8 mouse cellular contexts compared by ENCODE assay signal in genomic region chrX:12128165-12129083, GRCm38 (mm10). TPM values are rescaled to one million over a fixed set of nuclear protein-coding genes. Genes with fewer than 3 reads are reported as not detected.
DNase-seq lines count a peak whose midpoint lies in the region; ATAC-seq and TF ChIP-seq lines count a peak whose summit lies in the region.

No protein-coding gene starts in this region.

- H3K27me3 ChIP-seq in G1E (ENCODE audit: insufficient read depth, low read length) (peaks cover 89% of the 10 kb centered on the region), myocyte (ENCODE audit: control insufficient read depth, insufficient read depth, insufficient read length) (no peaks in the 10 kb centered on the region)
- H3K27me3 ChIP-seq in hindbrain, embryonic 10.5 days (ENCODE audit: insufficient read depth, poor library complexity, severe bottlenecking), result peaks cover 100% of the 10 kb centered on the region
- peaks cover 90% of the 10 kb centered on the region for H3K27me3 ChIP-seq in liver, embryonic 11.5 days (replicated peaks; ENCODE audit: control insufficient read depth, insufficient read depth, low read length)

- DNase-seq in adrenal gland, adult 2 months, result peak; percentile 65
- no peak for DNase-seq in adrenal gland, adult 8-10 months
- DNase-seq in G1E (ENCODE audit: low spot score), result no peak
- DNase-seq in hindbrain, embryonic 10.5 days (ENCODE audit: low spot score), result peak; percentile 76
- DNase-seq in liver, embryonic 11.5 days (ENCODE audit: low spot score), result peak; percentile 62
- DNase-seq in yolk sac, embryonic 10.5 days (ENCODE audit: low spot score), result peak; percentile 63

- H3K27ac ChIP-seq in embryonic fibroblast, embryonic 13.5 days (ENCODE audit: insufficient read depth, low read length), result peak overlapping the region; percentile 54
- peak overlapping the region; percentile 97 for H3K27ac ChIP-seq in hindbrain, embryonic 10.5 days
- H3K27ac ChIP-seq in liver, embryonic 11.5 days (ENCODE audit: low read depth, low read length), result peak overlapping the region; percentile 70

- H3ac ChIP-seq in myocyte (ENCODE audit: control insufficient read depth, insufficient read length), result no peak overlapping the region

- H3K4me3 ChIP-seq in G1E (ENCODE audit: low read depth, low read length) (peak overlapping the region; percentile 9; the same call in 1 of the 2 replicates), myocyte (peak overlapping the region; percentile 28)
- peak overlapping the region; percentile 70 for H3K4me3 ChIP-seq in embryonic fibroblast, embryonic 13.5 days (ENCODE audit: insufficient read depth, low read length)
- H3K4me3 ChIP-seq in hindbrain, embryonic 10.5 days, result peak overlapping the region; percentile 67
- peak overlapping the region; percentile 55 for H3K4me3 ChIP-seq in liver, embryonic 11.5 days (ENCODE audit: low read depth, low read length)

- TF ChIP-seq CTCF in G1E (IDR thresholded peaks at IDR 0.05; ENCODE audit: low read depth, low read length), result no peak
- TF ChIP-seq CTCF in embryonic fibroblast, embryonic 13.5 days (IDR thresholded peaks at IDR 0.05; ENCODE audit: borderline replicate concordance, insufficient read depth, low read length), result no peak

- no peaks in the 10 kb centered on the region for H3K9me3 ChIP-seq in G1E (replicated peaks)
- H3K9me3 ChIP-seq in hindbrain, embryonic 10.5 days, result no peaks in the 10 kb centered on the region
- H3K9me3 ChIP-seq in liver, embryonic 11.5 days (ENCODE audit: control insufficient read depth, low read length), result no peaks in the 10 kb centered on the region

- peak overlapping the region; percentile 63 for H3K9ac ChIP-seq in liver, embryonic 11.5 days (ENCODE audit: low read depth, low read length)

- no peak for TF ChIP-seq POLR2A in embryonic fibroblast, embryonic 13.5 days (IDR thresholded peaks at IDR 0.05; ENCODE audit: low read depth, low read length)
- TF ChIP-seq POLR2A in myocyte (IDR thresholded peaks at IDR 0.05; ENCODE audit: insufficient read length, low read depth), result no peak

- H3K36me3 ChIP-seq in G1E (replicated peaks), result no peaks in the 10 kb centered on the region
- H3K36me3 ChIP-seq in hindbrain, embryonic 10.5 days, result no peaks in the 10 kb centered on the region
- H3K36me3 ChIP-seq in liver, embryonic 11.5 days (ENCODE audit: control insufficient read depth, insufficient read depth, low read length), result no peaks in the 10 kb centered on the region
- no peaks in the 10 kb centered on the region for H3K36me3 ChIP-seq in myocyte (ENCODE audit: control insufficient read depth, insufficient read depth)

- H3K4me2 ChIP-seq in liver, embryonic 11.5 days, result peak overlapping the region; percentile 75
- peak overlapping the region; percentile 77 for H3K4me2 ChIP-seq in myocyte (ENCODE audit: low read depth)

- 4% methylated on average over 55 of the region's 72 CpGs for WGBS in hindbrain, embryonic 10.5 days
- WGBS in liver, embryonic 11.5 days, result 2% methylated on average over 35 of the region's 72 CpGs

- no peak for ATAC-seq in G1E (ENCODE audit: extremely low read depth, insufficient number of reproducible peaks, low FRiP score, poor library complexity, severe bottlenecking)
- ATAC-seq in liver, embryonic 11.5 days (replicated peaks; ENCODE audit: low FRiP score), result peak; percentile 40

- peaks cover 3% of the 10 kb centered on the region for H3K79me2 ChIP-seq in myocyte (ENCODE audit: control insufficient read depth, insufficient read depth)

- peaks cover 10% of the 10 kb centered on the region for H3K4me1 ChIP-seq in G1E (ENCODE audit: insufficient read depth, low read depth, low read length)
- H3K4me1 ChIP-seq in embryonic fibroblast, embryonic 13.5 days (ENCODE audit: control insufficient read depth, insufficient read depth, low read length), result peaks cover 2% of the 10 kb centered on the region
- peaks cover 81% of the 10 kb centered on the region for H3K4me1 ChIP-seq in hindbrain, embryonic 10.5 days (replicated peaks)
- H3K4me1 ChIP-seq in liver, embryonic 11.5 days (replicated peaks; ENCODE audit: control insufficient read depth, insufficient read depth, low read length), result peaks cover 18% of the 10 kb centered on the region

TF ChIP-seq in myocyte, 11 proteins besides CTCF, POLR2A, EP300 and RAD21:
- no peak for TF ChIP-seq MAX (IDR thresholded peaks at IDR 0.05; ENCODE audit: low read depth)
- no peak for TF ChIP-seq USF1 (IDR thresholded peaks at IDR 0.05; ENCODE audit: low read depth)
- no peak for TF ChIP-seq E2F4 (IDR thresholded peaks at IDR 0.05; ENCODE audit: insufficient read depth)
- TF ChIP-seq CEBPB (IDR thresholded peaks at IDR 0.05; ENCODE audit: insufficient read depth, poor library complexity, severe bottlenecking), result no peak
- TF ChIP-seq MYOG (IDR thresholded peaks at IDR 0.05; ENCODE audit: control insufficient read depth in 1 of 3, insufficient read depth in 1 of 3, insufficient read length in 2 of 3, low read depth in 2 of 3), result no peak
- TF ChIP-seq REST (IDR thresholded peaks at IDR 0.05; ENCODE audit: insufficient read depth, insufficient read length), result no peak
- TF ChIP-seq TCF3 (IDR thresholded peaks at IDR 0.05; ENCODE audit: insufficient read length, low read depth), result no peak
- TF ChIP-seq SRF (IDR thresholded peaks at IDR 0.05; ENCODE audit: control insufficient read depth, insufficient read length, low read depth), result no peak
- TF ChIP-seq TCF12 (IDR thresholded peaks at IDR 0.05; ENCODE audit: insufficient read depth, poor library complexity, severe bottlenecking), result no peak
- no peak for TF ChIP-seq POLR2AphosphoS2 (IDR thresholded peaks at IDR 0.05; ENCODE audit: insufficient read length, low read depth)
- TF ChIP-seq MYOD1 (IDR thresholded peaks at IDR 0.05; ENCODE audit: control insufficient read depth in 1 of 3, insufficient read length in 2 of 3, low read depth in 2 of 3), result no peak

RNA-seq across cellular contexts. Expression of gene Bcor, which starts 31.7 kb away (rescaled TPM):
- total RNA-seq in adrenal gland, adult 2 months (2021), result 10 to 100 TPM; 11.8 to 16.9 TPM
- polyA plus RNA-seq in adrenal gland, adult 2 months (2012; rRNA removed), result 7.5 and 9.3 TPM in 2 replicates
- 10 to 100 TPM; 15.7 to 26.8 (median 19.2) TPM for total RNA-seq in adrenal gland, adult 8-10 months (2022)
- total RNA-seq in G1E (2014; fragmentation: Nextera tagmentation) (177 TPM in 2 replicates), G1E (2017) (63.5 and 70.0 TPM in 2 replicates)
- polyA plus RNA-seq in G1E (2012) (80.8 and 87.5 TPM in 2 replicates), myocyte (2012; fragmentation: generic; extraction: Trizol) (12.1 TPM)
- 20.8 and 21.9 TPM in 2 replicates for polyA plus RNA-seq in embryonic fibroblast, embryonic 13.5 days (2011; ENCODE audit: insufficient read length, low read depth, missing spikeins)
- polyA plus RNA-seq in hindbrain, embryonic 10.5 days (2016; fragmentation: Nextera tagmentation; extraction: Ambion mirVana), result 20.0 and 20.7 TPM in 2 replicates
- 14.5 and 14.8 TPM in 2 replicates for polyA plus RNA-seq in liver, embryonic 11.5 days (2014; fragmentation: Nextera tagmentation; extraction: Ambion mirVana)

Comparison
In these comparisons a context has a peak if more than half of its experiments do, and no peak if none do; other contexts are left out.
1. DNase-seq: peak in adrenal gland, adult 2 months (single experiment), hindbrain, embryonic 10.5 days (single experiment), liver, embryonic 11.5 days (single experiment) and yolk sac, embryonic 10.5 days (single experiment); none in adrenal gland, adult 8-10 months (single experiment) and G1E (single experiment).
2. H3K4me3 ChIP-seq: peak in every context shown above with its lines; median percentile 70 in embryonic fibroblast, embryonic 13.5 days; 67 in hindbrain, embryonic 10.5 days; 55 in liver, embryonic 11.5 days; 28 in myocyte; 9 in G1E.
3. Peak in every context shown above with its lines, with median percentiles within 50 percentile points of each other: H3K27ac ChIP-seq.